Mouse (Mus musculus) thymus, postnatal 14 days (tissue): ENCODE measurements around the gene Pex13.
A peak's percentile ranks its signal among the peaks of the same experiment; 100 is the strongest.

ENCODE experiments used
- DNase-seq: peaks from one replicate; pipeline ENCODE4 v3.0.0; 2021

The Pex13 gene

GRCm38 (mm10) chr11:23665798-23666501 lies at the start of gene Pex13:
Pex13 (minus strand) TSS chr11:23665959.
- peak; percentile 92 for DNase-seq

- DNase-seq: no peak
These were observed 46.5 kb upstream of the Pex13 start for GRCm38 (mm10) chr11:23712299-23712698.

GRCm38 (mm10) chr11:23704604-23705294 lies 39.0 kb upstream of the Pex13 start:
- no peak for DNase-seq

- no peak for DNase-seq
These were observed 36.1 kb upstream of the Pex13 start for GRCm38 (mm10) chr11:23701831-23702230.

- no peak for DNase-seq
These were observed 33.8 kb upstream of the Pex13 start for GRCm38 (mm10) chr11:23699414-23700095.

- DNase-seq: no peak
These were observed 32.8 kb upstream of the Pex13 start for GRCm38 (mm10) chr11:23698526-23698925.

- no peak for DNase-seq
These were observed 30.1 kb upstream of the Pex13 start for GRCm38 (mm10) chr11:23695847-23696246.

GRCm38 (mm10) chr11:23693286-23693685 lies 27.5 kb upstream of the Pex13 start:
- DNase-seq: no peak

- no peak for DNase-seq
These were observed 22.3 kb upstream of the Pex13 start for GRCm38 (mm10) chr11:23688060-23688459.

- DNase-seq: no peak
These were observed 20.9 kb upstream of the Pex13 start for GRCm38 (mm10) chr11:23686671-23687070.

- no peak for DNase-seq
These were observed 16.8 kb upstream of the Pex13 start for GRCm38 (mm10) chr11:23682561-23682960.

- no peak for DNase-seq
These were observed 14.7 kb upstream of the Pex13 start for GRCm38 (mm10) chr11:23680435-23680950.

- peak; percentile 68 for DNase-seq
These were observed 13.4 kb upstream of the Pex13 start for GRCm38 (mm10) chr11:23679044-23679642.

- no peak for DNase-seq
These were observed 10.3 kb upstream of the Pex13 start for GRCm38 (mm10) chr11:23676100-23676499.

- no peak for DNase-seq
These were observed 6.5 kb upstream of the Pex13 start for GRCm38 (mm10) chr11:23672256-23672749.

GRCm38 (mm10) chr11:23667128-23667527 lies 1.4 kb upstream of the Pex13 start:
- peak; percentile 30 for DNase-seq

GRCm38 (mm10) chr11:23666526-23666925 lies 767 bp upstream of the Pex13 start:
- DNase-seq: no peak

- DNase-seq: no peak
These were observed 410 bp downstream of the Pex13 start, which contains the start of gene Pus10 for GRCm38 (mm10) chr11:23665311-23665786. Pus10 (plus strand) TSS chr11:23665674.

- DNase-seq: no peak
These were observed 1.5 kb downstream of the Pex13 start for GRCm38 (mm10) chr11:23664232-23664631.

- no peak for DNase-seq
These were observed 8.0 kb downstream of the Pex13 start for GRCm38 (mm10) chr11:23657791-23658190.

GRCm38 (mm10) chr11:23653666-23654065 lies 12.1 kb downstream of the Pex13 start:
- DNase-seq: no peak

- no peak for DNase-seq
These were observed 17.9 kb downstream of the Pex13 start for GRCm38 (mm10) chr11:23647835-23648234.

- no peak for DNase-seq
These were observed 18.3 kb downstream of the Pex13 start for GRCm38 (mm10) chr11:23647431-23647830.
